31 mouse cellular contexts compared by ENCODE assay signal in the genomic region with DNA sequence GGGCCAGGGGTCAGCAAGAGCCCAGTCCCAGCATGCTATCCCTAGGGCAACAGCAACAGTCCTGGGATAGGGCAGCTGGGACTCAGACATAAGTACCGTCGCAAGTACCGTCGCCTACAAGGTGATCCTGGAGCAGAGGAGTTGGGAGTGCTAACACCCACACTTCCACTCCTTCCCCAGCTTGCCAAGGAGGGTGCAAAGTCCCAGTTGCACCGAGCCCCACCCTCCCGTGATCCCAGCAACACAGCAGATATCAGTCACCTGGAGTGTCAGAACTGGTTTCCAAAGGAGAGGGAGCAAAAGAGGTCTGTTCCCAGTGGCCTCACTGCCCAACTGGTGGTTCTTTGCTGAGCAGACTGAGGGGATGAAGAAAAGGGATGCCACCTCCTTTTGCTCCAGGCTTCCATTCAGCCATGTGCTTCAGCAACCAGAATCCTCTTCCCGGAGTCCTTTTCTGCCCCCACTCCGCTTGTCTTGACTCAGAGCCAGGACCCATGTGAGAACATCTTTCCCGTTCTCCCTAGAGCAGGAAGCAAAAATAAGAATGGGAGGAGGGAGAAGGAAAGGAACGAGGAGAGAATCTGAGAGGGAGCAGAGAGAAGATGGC. TPM values are rescaled to one million over a fixed set of nuclear protein-coding genes. Genes with fewer than 3 reads are reported as not detected.
DNase-seq lines count a peak whose midpoint lies in the region; ATAC-seq and TF ChIP-seq lines count a peak whose summit lies in the region.
"Had no signal": no experiment of that assay in that cellular context is flagged by ENCODE, and none has a peak within 500 bp of the region (broad histone marks: within the 10 kb centered on the region; RNA-seq: fewer than 3 reads in every experiment).

No protein-coding gene starts in this region.

- intact Hi-C loops in left cerebral cortex, postnatal 4 days (cut with DNase I) = no loop called here
- intact Hi-C loops in left cerebral cortex, postnatal 36 days (cut with DNase I) = no loop called here

- TF ChIP-seq CTCF in intestine, postnatal 0 days (IDR thresholded peaks at IDR 0.05; ENCODE audit: low read depth) = no peak
- no peak for TF ChIP-seq CTCF in stomach, postnatal 0 days (IDR thresholded peaks at IDR 0.05; ENCODE audit: low read depth)

- peak; percentile 46 for DNase-seq in left cerebral cortex, adult 11 months (ENCODE audit: low spot score)
- no peak for DNase-seq in left cerebral cortex, postnatal 4 days
- peak; percentile 68 to 76 for DNase-seq in left cerebral cortex, postnatal 36 days (ENCODE audit: low spot score in 2 of 2)
- DNase-seq in stomach, postnatal 0 days (ENCODE audit: low spot score) = peak; percentile 48
- no peak for DNase-seq in thymus, postnatal 36 days
- DNase-seq in kidney, postnatal 14 days = no peak
- DNase-seq in kidney, adult 18-20 months = no peak
- DNase-seq: adrenal gland, postnatal 14 days; cerebellum, adult 18-20 months; gastrocnemius, postnatal 25 days; liver, postnatal 0 days; lung, postnatal 10 days; midbrain, embryonic 14.5 days had no signal

- 34% methylated on average over 10 of the region's 10 CpGs for WGBS in intestine, postnatal 0 days
- 55% methylated on average over 10 of the region's 10 CpGs for WGBS in stomach, postnatal 0 days

- no peak overlapping the region for H3K4me2 ChIP-seq in intestine, postnatal 0 days (replicated peaks; ENCODE audit: low read depth)
- no peak overlapping the region for H3K4me2 ChIP-seq in stomach, postnatal 0 days (replicated peaks; ENCODE audit: low read depth)
- H3K4me2 ChIP-seq: forebrain, embryonic 12.5 days; stomach, embryonic 15.5 days had no signal

- 0 out of 2 replicates have a peak, but pooled peaks cover 3% of the 10 kb centered on the region for H3K4me1 ChIP-seq in intestine, postnatal 0 days (replicated peaks; ENCODE audit: control insufficient read depth, insufficient read depth, low read length)
- no peaks in the 10 kb centered on the region for H3K4me1 ChIP-seq in stomach, postnatal 0 days (replicated peaks; ENCODE audit: control insufficient read depth, insufficient read depth)

- H3K27me3 ChIP-seq in intestine, postnatal 0 days (replicated peaks; ENCODE audit: control insufficient read depth, insufficient read depth, low read length) = peaks cover 37% of the 10 kb centered on the region
- peaks cover 14% of the 10 kb centered on the region; the same call in 1 of the 2 replicates for H3K27me3 ChIP-seq in stomach, postnatal 0 days (ENCODE audit: control insufficient read depth, insufficient read depth, low read length)

- H3K36me3 ChIP-seq in intestine, postnatal 0 days (ENCODE audit: control insufficient read depth, insufficient read depth) = no peaks in the 10 kb centered on the region
- no peaks in the 10 kb centered on the region for H3K36me3 ChIP-seq in stomach, postnatal 0 days (ENCODE audit: control insufficient read depth, insufficient read depth, low read length)
- H3K36me3 ChIP-seq: embryonic facial prominence, embryonic 10.5 days; forebrain, embryonic 12.5 days; hindbrain, embryonic 10.5 days; limb, embryonic 10.5 days; stomach, embryonic 15.5 days had no signal

- ATAC-seq in intestine, postnatal 0 days = peak; percentile 64
- no peak for ATAC-seq in stomach, postnatal 0 days (ENCODE audit: low FRiP score, low TSS enrichment)
- ATAC-seq: hindbrain, postnatal 0 days; liver, postnatal 0 days had no signal

- no peak overlapping the region for H3K27ac ChIP-seq in intestine, postnatal 0 days (ENCODE audit: low read depth, low read length)
- no peak overlapping the region for H3K27ac ChIP-seq in stomach, postnatal 0 days (replicated peaks)
- H3K27ac ChIP-seq: embryonic facial prominence, embryonic 10.5 days; forebrain, embryonic 12.5 days; hindbrain, embryonic 10.5 days; hindbrain, postnatal 0 days; limb, embryonic 10.5 days; stomach, embryonic 15.5 days had no signal

- no peak overlapping the region for H3K4me3 ChIP-seq in intestine, postnatal 0 days (ENCODE audit: low read depth, low read length)
- no peak overlapping the region for H3K4me3 ChIP-seq in stomach, postnatal 0 days (ENCODE audit: low read depth, low read length)
- H3K4me3 ChIP-seq: embryonic facial prominence, embryonic 10.5 days; forebrain, embryonic 12.5 days; hindbrain, embryonic 10.5 days; limb, embryonic 10.5 days; myocyte; stomach, embryonic 15.5 days had no signal

- TF ChIP-seq EP300 in stomach, postnatal 0 days (optimal IDR thresholded peaks at IDR 0.05) = no peak

- no peak overlapping the region for H3K9ac ChIP-seq in intestine, postnatal 0 days (ENCODE audit: low read depth, low read length)
- no peak overlapping the region for H3K9ac ChIP-seq in stomach, postnatal 0 days (ENCODE audit: low read length)
- H3K9ac ChIP-seq: forebrain, embryonic 12.5 days; liver, postnatal 0 days; stomach, embryonic 15.5 days had no signal

- no peaks in the 10 kb centered on the region for H3K9me3 ChIP-seq in intestine, postnatal 0 days (ENCODE audit: control insufficient read depth)
- H3K9me3 ChIP-seq in stomach, postnatal 0 days (ENCODE audit: control insufficient read depth, low read length) = no peaks in the 10 kb centered on the region
- H3K9me3 ChIP-seq: embryonic facial prominence, embryonic 10.5 days; forebrain, embryonic 12.5 days; hindbrain, embryonic 10.5 days; limb, embryonic 10.5 days; stomach, embryonic 15.5 days had no signal

RNA-seq across cellular contexts. Expression of a gene that starts 4.1 kb away (rescaled TPM):
- total RNA-seq in left cerebral cortex, postnatal 4 days (2021) = 10 to 100 TPM; 51.6 to 64.6 TPM
- polyA plus RNA-seq in intestine, postnatal 0 days (2015; fragmentation: Nextera tagmentation; extraction: Ambion mirVana) = 2.3 and 3.7 TPM in 2 replicates
- total RNA-seq in left cerebral cortex, postnatal 36 days (2021) = 10 to 100 TPM; 84.9 to 98.5 TPM
- 0.16 and 0.25 TPM in 2 replicates for polyA plus RNA-seq in stomach, postnatal 0 days (2015; fragmentation: Nextera tagmentation; extraction: Ambion mirVana)
- total RNA-seq: adrenal gland, postnatal 14 days; CH12.LX; gastrocnemius, postnatal 25 days; liver, adult 2 months; megakaryocyte progenitor cell, adult 5-6 weeks; MEL had no signal
- polyA plus RNA-seq: forebrain, embryonic 12.5 days; hindbrain, embryonic 10.5 days; kidney, embryonic 14.5 days; liver, adult 2 months; liver, postnatal 0 days; spleen, adult 2 months; stomach, embryonic 15.5 days; thymus, postnatal 0 days had no signal

RNA-seq across cellular contexts. Expression of a gene that starts 14.8 kb away (rescaled TPM):
- not detected for total RNA-seq in left cerebral cortex, postnatal 4 days (2021)
- polyA plus RNA-seq in intestine, postnatal 0 days (2015; fragmentation: Nextera tagmentation; extraction: Ambion mirVana) = not detected in 2 replicates
- total RNA-seq in left cerebral cortex, postnatal 36 days (2021) = not detected
- not detected in 2 replicates for polyA plus RNA-seq in stomach, postnatal 0 days (2015; fragmentation: Nextera tagmentation; extraction: Ambion mirVana)
- total RNA-seq: adrenal gland, postnatal 14 days; CH12.LX; gastrocnemius, postnatal 25 days; hindbrain, postnatal 0 days; layer of hippocampus, adult 8-10 months; liver, adult 2 months; megakaryocyte progenitor cell, adult 5-6 weeks; MEL had no signal
- polyA plus RNA-seq: embryonic facial prominence, embryonic 10.5 days; forebrain, embryonic 12.5 days; heart, postnatal 0 days; hindbrain, embryonic 10.5 days; hindbrain, postnatal 0 days; kidney, embryonic 14.5 days; limb, embryonic 10.5 days; liver, adult 2 months; liver, postnatal 0 days; midbrain, embryonic 14.5 days; myocyte; neural tube, embryonic 14.5 days; spleen, adult 2 months; stomach, embryonic 15.5 days; thymus, postnatal 0 days had no signal

RNA-seq across cellular contexts. Expression of a gene that starts 32.5 kb away (rescaled TPM):
- not detected for total RNA-seq in left cerebral cortex, postnatal 4 days (2021)
- not detected in 2 replicates for polyA plus RNA-seq in intestine, postnatal 0 days (2015; fragmentation: Nextera tagmentation; extraction: Ambion mirVana)
- total RNA-seq in left cerebral cortex, postnatal 36 days (2021) = under 1 TPM in 1 of 2 experiments, not detected in 1; 0.05 TPM
- not detected in 2 replicates for polyA plus RNA-seq in stomach, postnatal 0 days (2015; fragmentation: Nextera tagmentation; extraction: Ambion mirVana)
- total RNA-seq: adrenal gland, postnatal 14 days; CH12.LX; gastrocnemius, postnatal 25 days; hindbrain, postnatal 0 days; liver, adult 2 months; megakaryocyte progenitor cell, adult 5-6 weeks; MEL had no signal
- polyA plus RNA-seq: embryonic facial prominence, embryonic 10.5 days; forebrain, embryonic 12.5 days; heart, postnatal 0 days; hindbrain, embryonic 10.5 days; kidney, embryonic 14.5 days; limb, embryonic 10.5 days; liver, adult 2 months; liver, postnatal 0 days; midbrain, embryonic 14.5 days; myocyte; neural tube, embryonic 14.5 days; spleen, adult 2 months; stomach, embryonic 15.5 days; thymus, postnatal 0 days had no signal

RNA-seq across cellular contexts. Expression of a gene that starts 44.2 kb away (rescaled TPM):
- 10 to 100 TPM; 74.3 to 84.6 TPM for total RNA-seq in left cerebral cortex, postnatal 4 days (2021)
- 106 and 113 TPM in 2 replicates for polyA plus RNA-seq in intestine, postnatal 0 days (2015; fragmentation: Nextera tagmentation; extraction: Ambion mirVana)
- total RNA-seq in left cerebral cortex, postnatal 36 days (2021) = 10 to 100 TPM; 64.0 to 70.3 TPM
- polyA plus RNA-seq in stomach, postnatal 0 days (2015; fragmentation: Nextera tagmentation; extraction: Ambion mirVana) = 58.7 and 60.4 TPM in 2 replicates

Comparison
In these comparisons a context has a peak if more than half of its experiments do, and no peak if none do; other contexts are left out.
1. DNase-seq: peak in left cerebral cortex, adult 11 months (single experiment), left cerebral cortex, postnatal 36 days (2 of 2) and stomach, postnatal 0 days (single experiment); none in left cerebral cortex, postnatal 4 days (single experiment), thymus, postnatal 36 days (0 of 2), kidney, postnatal 14 days (single experiment) and kidney, adult 18-20 months (single experiment).